Mouse (Mus musculus): ENCODE measurements around the gene Gnpda2.

Gene Gnpda2

DNA sequence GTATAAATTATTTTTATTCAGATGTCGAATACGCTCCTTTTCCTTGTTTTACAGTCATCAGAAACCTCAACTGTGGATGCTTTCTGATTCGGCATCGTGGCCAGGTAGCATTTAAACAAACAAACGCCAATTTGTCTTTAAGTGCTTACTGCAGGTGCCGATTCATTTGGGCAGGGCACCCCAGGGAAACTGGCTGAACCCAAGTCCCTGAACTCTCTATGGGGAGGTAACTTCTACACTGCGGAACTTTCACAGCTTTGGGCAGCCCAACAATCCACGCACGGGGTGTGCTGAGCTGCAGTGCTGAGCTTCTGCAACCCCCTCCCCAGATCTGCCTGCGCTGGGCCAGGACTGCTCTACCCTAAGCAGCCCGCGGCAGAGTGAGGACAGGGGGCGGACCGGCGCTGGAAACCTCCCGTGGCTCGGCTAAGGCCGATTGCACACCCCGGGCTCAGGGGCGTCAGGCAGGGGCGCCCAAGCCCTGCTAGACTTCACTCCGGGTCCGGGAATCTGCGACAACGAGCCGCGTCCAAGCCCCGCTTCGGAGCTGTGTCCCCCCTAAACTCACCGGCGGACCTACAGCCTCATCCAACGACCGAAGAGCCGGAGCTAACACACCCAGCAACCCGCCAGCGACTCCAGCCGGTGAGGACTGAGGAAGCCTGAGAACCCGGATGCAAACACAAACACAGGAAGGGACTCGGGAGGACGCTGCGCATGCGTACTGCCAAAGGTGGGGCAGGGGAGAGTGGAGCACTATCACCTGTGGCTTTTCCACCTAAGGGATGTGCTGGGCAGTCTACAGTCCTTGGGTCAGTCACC, at the start of gene Gnpda2:
Gnpda2 (minus strand) TSS at position 701 of the 822 bp plus-strand sequence.
- DNase-seq (ENCODE audit: extremely low spot score, low spot score), result peak; percentile 86

DNA sequence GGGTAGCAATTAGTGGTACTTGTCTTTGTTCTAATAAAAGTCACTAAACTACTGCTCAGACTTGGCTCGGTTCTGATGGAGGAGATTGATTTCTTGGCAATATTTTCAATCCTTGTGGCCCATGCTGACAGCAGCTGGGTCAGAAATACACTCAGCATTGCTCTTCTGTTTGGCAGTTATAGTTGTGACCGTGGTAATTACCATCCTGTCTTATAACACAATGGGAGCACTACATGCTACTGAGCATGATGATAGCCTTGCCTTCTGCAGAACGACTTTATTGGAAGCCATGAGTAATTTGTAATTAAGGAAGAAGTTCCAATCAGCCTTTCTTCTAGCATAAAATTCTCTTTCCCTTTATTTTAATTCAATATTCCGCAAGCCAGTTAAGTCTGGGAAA, 42.6 kb upstream of the Gnpda2 start:
- no peak for DNase-seq (ENCODE audit: extremely low spot score, low spot score)

DNA sequence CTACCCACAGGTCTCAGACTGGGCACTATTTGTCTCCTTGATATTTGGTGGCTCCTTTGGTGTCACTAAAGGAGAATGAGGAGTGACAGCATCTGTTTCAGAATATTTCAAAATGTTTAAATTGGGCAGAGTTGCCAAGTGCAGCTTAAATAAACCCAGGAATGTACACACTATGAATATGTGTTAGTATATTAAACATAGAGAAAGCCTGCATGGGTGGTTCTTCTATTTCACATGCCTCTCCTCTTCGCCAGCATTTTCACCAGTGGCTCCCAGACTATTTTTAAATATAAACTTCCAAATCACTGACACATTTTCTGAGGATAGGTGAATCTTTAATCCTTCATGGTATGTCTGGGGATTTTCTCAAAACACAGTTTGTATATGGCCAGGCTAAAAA, 28.8 kb upstream of the Gnpda2 start:
- no peak for DNase-seq (ENCODE audit: extremely low spot score, low spot score)

DNA sequence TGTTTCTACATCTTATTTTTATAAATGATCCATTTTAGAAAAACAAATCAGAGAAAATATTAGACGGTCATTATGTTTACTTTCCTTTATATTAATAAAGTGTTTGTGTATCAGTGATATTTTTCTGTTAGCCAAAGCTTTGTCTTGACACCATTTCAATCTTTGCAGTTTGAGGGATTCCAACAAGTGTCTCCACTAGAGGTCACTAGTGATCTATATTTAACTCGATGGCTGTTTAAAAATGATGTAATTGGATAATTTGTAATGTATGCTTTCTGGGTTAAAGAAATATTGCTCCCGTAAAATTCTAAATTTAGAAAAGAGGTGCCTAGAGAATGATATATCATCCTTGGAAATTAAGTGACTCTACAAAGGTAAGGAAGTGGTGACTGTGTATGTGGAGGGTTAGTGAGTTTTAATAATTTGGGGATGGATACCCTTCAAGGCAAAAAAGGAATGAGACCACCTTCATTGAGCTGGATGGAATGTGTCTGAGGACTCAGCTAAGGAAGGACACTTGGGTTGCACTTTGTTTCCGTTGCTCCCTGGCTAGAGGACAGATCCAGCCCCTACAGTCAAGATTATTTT, 21.2 kb upstream of the Gnpda2 start:
- no peak for DNase-seq (ENCODE audit: extremely low spot score, low spot score)

DNA sequence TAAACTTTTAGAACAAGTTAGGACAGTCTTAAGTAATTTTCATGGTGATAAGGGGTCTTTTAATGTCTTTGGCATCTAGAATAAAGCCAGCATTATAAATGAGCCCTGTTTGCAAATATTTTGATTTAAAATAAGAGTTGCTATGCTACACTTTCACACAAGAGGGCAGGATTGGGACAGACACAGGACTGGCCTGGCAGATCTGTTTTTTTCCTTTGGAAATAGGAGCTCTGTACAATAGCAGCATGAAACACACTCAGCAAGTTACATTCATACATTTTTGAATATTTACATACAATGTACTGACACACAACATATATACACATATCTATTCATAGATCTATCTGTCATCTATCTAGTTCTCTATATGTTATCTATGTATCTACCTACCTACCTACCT, 8.9 kb upstream of the Gnpda2 start:
- no peak for DNase-seq (ENCODE audit: extremely low spot score, low spot score)

DNA sequence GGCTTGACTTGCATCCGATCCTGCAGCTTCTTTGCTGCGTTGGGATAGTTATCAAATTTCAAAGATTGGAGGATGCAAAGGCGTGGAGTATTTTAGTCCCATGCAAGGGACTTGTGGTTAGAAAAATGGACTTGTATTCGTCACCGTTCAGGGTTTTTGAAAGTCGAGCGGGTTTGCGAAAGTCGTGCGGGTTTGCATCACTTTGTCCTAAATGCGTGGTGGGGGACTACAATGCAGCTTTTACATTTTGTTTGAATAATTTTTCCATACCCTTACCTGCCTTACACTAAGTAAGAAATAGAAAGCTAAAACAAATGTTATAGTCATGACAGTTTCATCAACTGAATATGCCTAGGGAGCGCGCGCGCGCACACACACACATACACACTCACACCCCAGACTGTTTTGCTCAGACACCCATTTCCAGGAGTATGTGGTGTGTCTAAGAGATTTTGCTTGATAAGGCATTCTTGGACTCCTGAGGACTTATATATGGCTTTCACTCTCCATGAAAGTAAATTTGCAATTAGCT, 34.7 kb downstream of the Gnpda2 start:
- no peak for DNase-seq (ENCODE audit: extremely low spot score, low spot score)

DNA sequence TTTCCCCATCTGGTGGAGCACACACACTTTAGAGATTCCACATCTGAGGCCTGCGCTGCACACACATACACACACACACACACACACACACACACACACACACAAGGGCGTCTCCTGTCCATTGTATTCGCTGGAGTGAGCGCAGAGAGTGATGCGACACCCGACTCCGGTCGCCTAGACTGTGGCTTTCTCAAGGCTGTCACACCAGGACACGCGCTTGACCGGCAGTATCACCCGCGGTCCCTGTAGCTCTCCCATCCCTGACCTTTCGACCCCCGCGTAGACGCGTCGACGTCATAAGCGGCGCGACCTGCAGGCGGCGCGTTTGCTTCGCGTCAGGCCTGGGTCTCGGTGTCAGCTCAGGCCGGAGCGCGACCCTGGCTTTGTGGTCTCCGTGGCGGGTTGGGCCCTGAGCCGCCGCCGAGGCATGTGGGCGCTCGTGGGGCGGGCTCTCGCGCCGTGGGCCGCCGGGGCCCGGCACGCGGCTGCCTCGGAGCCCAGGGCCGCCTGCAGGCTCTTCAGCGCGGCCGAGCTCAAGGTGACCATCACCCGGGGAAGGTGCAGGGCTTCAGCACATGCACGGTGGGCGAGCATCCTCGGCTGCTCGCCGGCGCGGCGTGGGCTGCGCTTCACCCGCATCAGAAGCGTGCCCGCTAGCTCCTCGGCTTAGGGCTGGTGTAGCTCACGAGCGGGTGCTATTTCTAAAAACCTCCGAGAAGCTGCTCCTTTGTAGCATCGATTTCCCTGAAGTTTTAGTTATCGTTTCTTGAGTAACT, 35.3 kb downstream of the Gnpda2 start, which contains the start of gene Guf1:
Guf1 (plus strand) TSS at position 296 of the 776 bp plus-strand sequence.
- peak; percentile 98 for DNase-seq (ENCODE audit: extremely low spot score, low spot score)

DNA sequence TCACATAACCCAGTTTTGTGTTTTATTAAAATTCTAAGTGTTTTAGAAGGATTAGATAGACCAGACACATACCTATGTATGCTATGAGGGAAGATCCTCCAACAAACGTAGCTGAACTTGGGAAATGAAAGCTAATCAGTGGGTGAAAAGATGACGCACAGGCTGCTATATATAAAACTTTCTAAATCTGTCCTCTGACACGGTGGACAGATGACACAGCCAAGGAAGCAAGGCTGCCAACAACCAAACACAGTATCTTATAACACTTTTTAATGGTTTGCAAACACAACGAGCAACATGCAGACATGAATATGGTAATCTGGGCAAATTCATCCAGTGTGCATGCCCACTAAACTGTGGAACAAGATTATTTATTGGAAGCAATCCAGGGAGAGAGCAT, 49.7 kb downstream of the Gnpda2 start, which contains the start of gene Yipf7:
Yipf7 (minus strand) TSS at position 160 of the 400 bp plus-strand sequence.
- DNase-seq (ENCODE audit: extremely low spot score, low spot score), result no peak

DNA sequence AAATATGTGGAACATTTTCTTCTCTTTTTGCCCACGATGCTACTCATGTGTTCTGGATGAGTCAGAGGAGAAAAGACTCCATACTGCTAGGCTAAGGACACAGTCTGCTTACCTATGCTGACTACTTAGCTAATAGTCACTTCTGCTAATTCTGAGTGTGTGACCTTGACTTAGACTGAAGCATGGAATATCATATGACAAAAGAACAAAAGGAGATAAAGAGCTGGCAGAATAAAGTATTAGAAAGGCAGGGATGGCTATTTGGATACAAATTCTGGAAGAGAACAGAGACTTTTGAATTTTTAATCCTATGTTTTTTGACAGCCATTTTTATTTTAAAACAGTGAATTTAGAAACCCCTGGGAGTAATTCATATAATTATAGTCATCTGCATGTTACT, 50.5 kb downstream of the Gnpda2 start:
- DNase-seq (ENCODE audit: extremely low spot score, low spot score), result no peak

DNA sequence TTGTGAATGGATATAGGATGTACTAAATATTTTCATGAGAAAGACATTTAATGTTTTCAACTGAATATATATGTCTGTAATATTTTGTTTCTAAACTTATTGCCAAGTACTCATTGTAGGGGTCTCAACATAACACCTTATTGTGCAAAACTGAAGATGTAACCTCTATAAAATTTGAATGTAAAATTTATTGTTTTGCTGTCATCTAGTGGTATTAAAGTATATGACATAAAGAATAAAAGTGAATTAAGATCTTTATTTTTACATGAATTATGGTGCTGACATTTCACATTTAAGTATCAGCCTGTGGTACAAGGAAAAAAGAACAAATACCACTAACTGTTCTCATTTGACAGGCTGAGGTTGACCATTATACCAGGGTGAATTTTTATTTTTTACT, 68.2 kb downstream of the Gnpda2 start:
- no peak for DNase-seq (ENCODE audit: extremely low spot score, low spot score)
